Mouse (Mus musculus): ENCODE data around the gene 4930442H23Rik.

DNA sequence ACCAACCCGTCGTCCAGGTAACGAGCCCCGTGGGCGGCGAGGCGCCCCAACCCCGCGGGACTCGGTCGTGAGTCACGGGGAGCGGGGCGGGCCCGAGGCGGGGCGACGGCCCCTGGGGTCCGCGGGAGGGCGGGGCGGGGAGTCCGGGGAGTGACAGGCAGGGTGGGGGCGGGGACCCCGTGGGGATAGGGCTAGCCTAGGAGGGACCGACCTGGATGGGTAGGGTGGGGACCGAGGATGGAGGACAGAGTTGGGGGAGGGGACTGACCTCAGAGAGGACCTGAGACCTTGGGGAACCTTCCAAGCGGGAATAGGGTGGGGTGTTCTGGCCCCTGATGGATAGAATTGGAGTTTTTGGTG, 49.6 kb upstream of the 4930442H23Rik start:
- TF ChIP-seq CTCF (IDR thresholded peaks at IDR 0.05; ENCODE audit: insufficient read depth, low read depth, low read length) (no peak), POLR2A (IDR thresholded peaks at IDR 0.05; ENCODE audit: insufficient read depth, low read depth, low read length) (no peak)

Data from olfactory bulb, adult 2 months (tissue).